Mouse (Mus musculus): ENCODE data around the gene Acvr1c. TPM values are rescaled to one million over a fixed set of nuclear protein-coding genes. Genes with fewer than 3 reads are reported as not detected.

Acvr1c gene
- polyA plus RNA-seq, 1 experiment from 2014 or later: 0.05 TPM

- H3K9me3 ChIP-seq: no peaks in the 10 kb centered on the region
- no peak overlapping the region for H3K4me3 ChIP-seq
- H3K4me1 ChIP-seq: no peaks in the 10 kb centered on the region
- ATAC-seq (ENCODE audit: insufficient number of reproducible peaks, low FRiP score, low TSS enrichment, low read depth): no peak
- no peaks in the 10 kb centered on the region for H3K36me3 ChIP-seq
- no peak overlapping the region for H3K27ac ChIP-seq
- H3K4me2 ChIP-seq: no peak overlapping the region
- H3K27me3 ChIP-seq: no peaks in the 10 kb centered on the region
- 85% methylated on average over 5 of the region's 5 CpGs for WGBS
- no peak overlapping the region for H3K9ac ChIP-seq
Observed at GRCm38 (mm10) chr2:58279163-58279562, 78.5 kb downstream of the Acvr1c start.

DNA sequence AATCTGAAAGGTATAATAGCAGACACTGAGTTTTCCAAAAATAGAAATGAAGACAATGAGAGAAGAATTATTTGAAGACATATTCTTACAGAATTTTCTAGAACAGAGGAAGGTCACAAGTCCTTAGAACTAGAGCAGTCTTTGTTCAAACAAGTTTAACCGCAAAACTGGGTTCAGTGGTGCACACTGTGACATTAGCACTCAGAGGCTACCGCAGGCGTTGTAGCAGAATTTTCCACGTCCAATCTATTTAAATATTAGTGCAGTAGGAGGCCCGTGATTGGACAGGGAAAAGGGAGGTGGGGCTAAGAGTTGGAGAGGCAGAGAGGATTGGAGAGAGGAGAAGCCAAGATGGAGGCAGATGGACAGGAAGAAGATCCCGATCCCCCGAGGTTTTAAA is 81.2 kb downstream of the Acvr1c start:
- WGBS: 85% methylated on average over 7 of the region's 7 CpGs
- Histone ChIP-seq H3K4me2 (no peak overlapping the region), H3K4me3 (no peak overlapping the region), H3K9me3 (no peaks in the 10 kb centered on the region), H3K27me3 (no peaks in the 10 kb centered on the region), H3K4me1 (no peaks in the 10 kb centered on the region), H3K27ac (no peak overlapping the region), H3K36me3 (no peaks in the 10 kb centered on the region), H3K9ac (no peak overlapping the region)
- no peak for ATAC-seq (ENCODE audit: insufficient number of reproducible peaks, low FRiP score, low TSS enrichment, low read depth)

- no peak overlapping the region for H3K4me2 ChIP-seq
- no peak for ATAC-seq (ENCODE audit: insufficient number of reproducible peaks, low FRiP score, low TSS enrichment, low read depth)
- no peaks in the 10 kb centered on the region for H3K9me3 ChIP-seq
- H3K4me3 ChIP-seq: no peak overlapping the region
- H3K27me3 ChIP-seq: no peaks in the 10 kb centered on the region
- no peaks in the 10 kb centered on the region for H3K4me1 ChIP-seq
- no peak overlapping the region for H3K9ac ChIP-seq
- 81% methylated on average over 4 of the region's 4 CpGs for WGBS
- H3K27ac ChIP-seq: no peak overlapping the region
- H3K36me3 ChIP-seq: no peaks in the 10 kb centered on the region
Observed at GRCm38 (mm10) chr2:58240639-58241038, 117.1 kb downstream of the Acvr1c start.

DNA sequence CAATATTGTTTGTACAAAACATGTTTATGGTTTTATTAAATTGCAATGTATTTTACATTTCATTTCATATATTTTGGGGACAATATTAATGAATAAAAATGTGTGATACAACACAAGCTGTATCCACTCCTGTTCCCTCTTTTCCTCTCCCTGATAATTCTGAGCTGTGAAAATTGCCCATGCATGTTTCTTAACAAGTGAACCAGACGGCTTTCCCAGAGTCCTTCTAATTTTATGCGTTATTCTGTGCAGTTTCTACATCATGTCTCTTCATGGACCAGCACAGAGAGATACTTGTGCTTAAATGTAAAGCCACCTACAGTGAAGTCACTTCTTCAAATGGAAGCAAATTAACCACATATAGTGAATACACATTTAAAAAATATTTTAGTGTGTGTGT is 120.2 kb downstream of the Acvr1c start:
- H3K9ac ChIP-seq: no peak overlapping the region
- H3K36me3 ChIP-seq: no peaks in the 10 kb centered on the region
- no peak overlapping the region for H3K27ac ChIP-seq
- no peak for ATAC-seq (ENCODE audit: insufficient number of reproducible peaks, low FRiP score, low TSS enrichment, low read depth)
- WGBS: 66% methylated on average over 2 of the region's 2 CpGs
- no peaks in the 10 kb centered on the region for H3K4me1 ChIP-seq
- no peak overlapping the region for H3K4me2 ChIP-seq
- H3K4me3 ChIP-seq: no peak overlapping the region
- no peaks in the 10 kb centered on the region for H3K27me3 ChIP-seq
- H3K9me3 ChIP-seq: no peaks in the 10 kb centered on the region

Other genes starting within 250 kb of the Acvr1c start
- 2.5 and 2.8 TPM in 2 replicates for gene Cytip, start 162.4 kb downstream of the Acvr1c start, polyA plus RNA-seq (2015; fragmentation: Nextera tagmentation; extraction: Ambion mirVana)
- gene Gm17409, start 112.2 kb upstream of the Acvr1c start, polyA plus RNA-seq (2015; fragmentation: Nextera tagmentation; extraction: Ambion mirVana): not detected in 2 replicates
- 8.1 and 8.7 TPM in 2 replicates for gene Acvr1, start 209.3 kb upstream of the Acvr1c start, polyA plus RNA-seq (2015; fragmentation: Nextera tagmentation; extraction: Ambion mirVana)
- gene Upp2, start 209.4 kb upstream of the Acvr1c start, polyA plus RNA-seq (2015; fragmentation: Nextera tagmentation; extraction: Ambion mirVana): 7.0 and 8.2 TPM in 2 replicates